Mouse (Mus musculus) c-Kit-positive CD71-positive TER-119-positive erythroid progenitor cells, embryonic 14.5 days (primary cell): ENCODE data around the gene Hap1.
"Not testable (repeated sequence)": the region's sequence is repeated elsewhere in the genome, so short reads cannot be mapped to it uniquely, and the experiment has no call there.

Experiments used
- DNase-seq: peaks from one replicate; pipeline ENCODE4 v3.0.0-alpha.2; 2013; ENCODE audit warnings: low spot score

Gene Hap1

GRCm38 (mm10) chr11:100389931-100390445, 34.1 kb upstream of the Hap1 start:
- DNase-seq = no peak

GRCm38 (mm10) chr11:100388588-100388987, 32.7 kb upstream of the Hap1 start:
- DNase-seq = no peak

GRCm38 (mm10) chr11:100387589-100388375, 31.9 kb upstream of the Hap1 start:
- DNase-seq = no peak

GRCm38 (mm10) chr11:100387111-100387510, 31.2 kb upstream of the Hap1 start:
- no peak for DNase-seq

- no peak for DNase-seq
Observed at GRCm38 (mm10) chr11:100386586-100386985, 30.7 kb upstream of the Hap1 start.

- DNase-seq = no peak
Observed at GRCm38 (mm10) chr11:100385016-100385415, 29.1 kb upstream of the Hap1 start.

- no peak for DNase-seq
Observed at GRCm38 (mm10) chr11:100382682-100383081, 26.8 kb upstream of the Hap1 start.

GRCm38 (mm10) chr11:100379311-100379710, 23.4 kb upstream of the Hap1 start:
- no peak for DNase-seq

GRCm38 (mm10) chr11:100378446-100378845, 22.5 kb upstream of the Hap1 start:
- DNase-seq = no peak

- DNase-seq = no peak
Observed at GRCm38 (mm10) chr11:100377989-100378388, 22.1 kb upstream of the Hap1 start.

- no peak for DNase-seq
Observed at GRCm38 (mm10) chr11:100376746-100377389, 20.9 kb upstream of the Hap1 start.

GRCm38 (mm10) chr11:100376005-100376404, 20.1 kb upstream of the Hap1 start:
- no peak for DNase-seq

- no peak for DNase-seq
Observed at GRCm38 (mm10) chr11:100375127-100375526, 19.2 kb upstream of the Hap1 start.

GRCm38 (mm10) chr11:100371981-100372558, 16.1 kb upstream of the Hap1 start:
- no peak for DNase-seq

GRCm38 (mm10) chr11:100369822-100370221, 13.9 kb upstream of the Hap1 start:
- no peak for DNase-seq

- no peak for DNase-seq
Observed at GRCm38 (mm10) chr11:100369145-100369544, 13.2 kb upstream of the Hap1 start.

- DNase-seq = peak; percentile 14
Observed at GRCm38 (mm10) chr11:100362979-100363562, 7.1 kb upstream of the Hap1 start.

- peak; percentile 54 for DNase-seq
Observed at GRCm38 (mm10) chr11:100362209-100362978, 6.5 kb upstream of the Hap1 start.

- DNase-seq = not testable (repeated sequence)
Observed at GRCm38 (mm10) chr11:100361059-100361458, 5.1 kb upstream of the Hap1 start.

- no peak for DNase-seq
Observed at GRCm38 (mm10) chr11:100360175-100360574, 4.2 kb upstream of the Hap1 start.

- no peak for DNase-seq
Observed at GRCm38 (mm10) chr11:100357408-100357807, 1.5 kb upstream of the Hap1 start.

- no peak for DNase-seq
Observed at GRCm38 (mm10) chr11:100356819-100357211, 887 bp upstream of the Hap1 start.
